Mouse (Mus musculus) CH12.LX (cell line): ENCODE measurements around the gene Gm20388. TPM values are rescaled to one million over a fixed set of nuclear protein-coding genes. Genes with fewer than 3 reads are reported as not detected.

Source experiments
- DNase-seq: peaks from one replicate; pipeline ENCODE4 v3.0.0-alpha.2; 2013; ENCODE audit errors: extremely low read depth
- H3K27ac ChIP-seq: 2 replicates; pipeline ENCODE4 v1.5.1; 2012; ENCODE audit warnings: low read depth, mild to moderate bottlenecking, control low read depth, moderate library complexity; ENCODE audit not compliant: insufficient read depth
- H3K27me3 ChIP-seq: replicated peaks from 2 replicates; pipeline ENCODE3; 2012; ENCODE audit warnings: inconsistent platforms
- H3K36me3 ChIP-seq, 2 experiments: replicated peaks in 1 of 2; 2 replicates each; pipeline versions ENCODE3 to v1.6.1; 2012; ENCODE audit warnings: inconsistent platforms in 1 of 2, low read length in 1 of 2, mild to moderate bottlenecking in 1 of 2, mixed read lengths in 1 of 2, moderate library complexity in 1 of 2; ENCODE audit not compliant: control insufficient read depth in 1 of 2, insufficient read depth in 1 of 2
- H3K4me1 ChIP-seq, 2 experiments: 2 replicates each; pipeline ENCODE4 v1.6.1; 2012; ENCODE audit warnings: inconsistent platforms in 1 of 2, moderate library complexity in 1 of 2; ENCODE audit not compliant: insufficient read depth in 2 of 2, control insufficient read depth in 1 of 2
- H3K4me2 ChIP-seq: 2 replicates; pipeline ENCODE4 v1.6.1; 2012; ENCODE audit warnings: low read depth, mild to moderate bottlenecking, control low read depth; ENCODE audit not compliant: poor library complexity, insufficient read depth, severe bottlenecking
- H3K4me3 ChIP-seq, 3 experiments: fragments of 150-350 bp in 1 of 3; sonication (generic) in 1 of 3; replicated peaks in 1 of 3; 2 replicates each; pipeline versions ENCODE3 to v1.5.1; 2011 to 2012; ENCODE audit warnings: low read depth in 2 of 3, low read length in 2 of 3, mild to moderate bottlenecking in 2 of 3, moderate library complexity in 2 of 3, control low read depth in 1 of 3, improper control_type of control experiment in 1 of 3, inconsistent platforms in 1 of 3, mixed read lengths in 1 of 3; ENCODE audit not compliant: poor library complexity in 1 of 3
- H3K79me2 ChIP-seq: replicated peaks from 2 replicates; pipeline ENCODE4 v1.6.1; 2012; ENCODE audit warnings: mild to moderate bottlenecking, moderate library complexity; ENCODE audit not compliant: control insufficient read depth, poor library complexity, insufficient read depth, severe bottlenecking; ENCODE audit errors: extremely low read depth
- H3K9ac ChIP-seq: 2 replicates; pipeline ENCODE4 v1.6.1; 2012; ENCODE audit warnings: low read depth, mild to moderate bottlenecking, control low read depth, moderate library complexity; ENCODE audit not compliant: insufficient read depth
- H3K9me3 ChIP-seq: replicated peaks from 2 replicates; pipeline ENCODE3; 2012; ENCODE audit warnings: low read length, inconsistent platforms, mixed read lengths
- BHLHE40 ChIP-seq: IDR thresholded peaks from 2 replicates; pipeline ENCODE4 v1.6.1; 2011; ENCODE audit warnings: mild to moderate bottlenecking, low read depth, low read length, improper control_type of control experiment
- CHD2 ChIP-seq: IDR thresholded peaks from 2 replicates; pipeline ENCODE4 v1.6.1; 2011; ENCODE audit warnings: low read length, improper control_type of control experiment
- ELF1 ChIP-seq: IDR thresholded peaks from 2 replicates; pipeline ENCODE4 v1.6.1; 2014; ENCODE audit warnings: low read depth, mild to moderate bottlenecking, inconsistent platforms, low read length, improper control_type of control experiment
- EP300 ChIP-seq: IDR thresholded peaks from 2 replicates; pipeline ENCODE4 v1.6.1; 2011; ENCODE audit warnings: low read length, improper control_type of control experiment
- GABPA ChIP-seq: IDR thresholded peaks from 2 replicates; pipeline ENCODE4 v1.6.1; 2012; ENCODE audit warnings: low read depth, low read length, improper control_type of control experiment, inconsistent platforms; ENCODE audit not compliant: insufficient replicate concordance
- HCFC1 ChIP-seq: IDR thresholded peaks from 2 replicates; pipeline ENCODE4 v1.6.1; 2012; ENCODE audit warnings: low read depth, mild to moderate bottlenecking, inconsistent platforms, low read length, improper control_type of control experiment
- IRF4 ChIP-seq: IDR thresholded peaks from 2 replicates; pipeline ENCODE4 v1.6.1; 2014; ENCODE audit warnings: low read depth, mild to moderate bottlenecking, inconsistent platforms, low read length, improper control_type of control experiment
- JUND ChIP-seq: conservative IDR thresholded peaks from 2 replicates; pipeline ENCODE4 v1.6.1; 2011; ENCODE audit warnings: low read depth, low read length, improper control_type of control experiment
- KAT2A ChIP-seq: IDR thresholded peaks from 2 replicates; pipeline ENCODE4 v1.6.1; 2012; ENCODE audit warnings: low read length, improper control_type of control experiment, inconsistent platforms; ENCODE audit not compliant: insufficient replicate concordance
- MAX ChIP-seq: IDR thresholded peaks from 2 replicates; pipeline ENCODE4 v1.6.1; 2011; ENCODE audit warnings: low read length, improper control_type of control experiment
- MAZ ChIP-seq: IDR thresholded peaks from 2 replicates; pipeline ENCODE4 v1.6.1; 2012; ENCODE audit warnings: low read depth, mild to moderate bottlenecking, inconsistent platforms, low read length, improper control_type of control experiment, moderate library complexity
- MXI1 ChIP-seq: IDR thresholded peaks from 2 replicates; pipeline ENCODE4 v1.6.1; 2011; ENCODE audit warnings: mild to moderate bottlenecking, low read depth, low read length, improper control_type of control experiment
- MYC ChIP-seq: IDR thresholded peaks from 2 replicates; pipeline ENCODE4 v1.6.1; 2011; ENCODE audit warnings: low read depth, mild to moderate bottlenecking, improper control_type of control experiment, low read length
- NELFE ChIP-seq: IDR thresholded peaks from 2 replicates; pipeline ENCODE4 v1.6.1; 2011; ENCODE audit warnings: low read depth, low read length, improper control_type of control experiment
- NRF1 ChIP-seq: IDR thresholded peaks from 2 replicates; pipeline ENCODE4 v1.6.1; 2014; ENCODE audit warnings: low read depth, mild to moderate bottlenecking, inconsistent platforms, low read length, improper control_type of control experiment, moderate library complexity
- POLR2A ChIP-seq: IDR thresholded peaks from 2 replicates; pipeline ENCODE4 v1.6.1; 2011; ENCODE audit warnings: low read depth, mild to moderate bottlenecking, improper control_type of control experiment, low read length
- RAD21 ChIP-seq: IDR thresholded peaks from 2 replicates; pipeline ENCODE4 v1.6.1; 2011; ENCODE audit warnings: low read depth, mild to moderate bottlenecking, low read length, improper control_type of control experiment, moderate library complexity
- RCOR1 ChIP-seq: conservative IDR thresholded peaks from 2 replicates; pipeline ENCODE4 v1.6.1; 2012; ENCODE audit warnings: low read depth, mild to moderate bottlenecking, inconsistent platforms, low read length, improper control_type of control experiment
- SIN3A ChIP-seq: IDR thresholded peaks from 2 replicates; pipeline ENCODE4 v1.6.1; 2012; ENCODE audit warnings: low read length, improper control_type of control experiment, inconsistent platforms
- TBP ChIP-seq: conservative IDR thresholded peaks from 2 replicates; pipeline ENCODE4 v1.6.1; 2011; ENCODE audit warnings: low read depth, low read length, improper control_type of control experiment
- TCF12 ChIP-seq: IDR thresholded peaks from 2 replicates; pipeline ENCODE4 v1.6.1; 2014; ENCODE audit warnings: low read depth, mild to moderate bottlenecking, inconsistent platforms, low read length, improper control_type of control experiment
- USF1 ChIP-seq: IDR thresholded peaks from 2 replicates; pipeline ENCODE4 v1.6.1; 2014; ENCODE audit warnings: low read depth, mild to moderate bottlenecking, inconsistent platforms, low read length, improper control_type of control experiment
- USF2 ChIP-seq: conservative IDR thresholded peaks from 2 replicates; pipeline ENCODE4 v1.6.1; 2011; ENCODE audit warnings: low read depth, low read length, improper control_type of control experiment
- ZKSCAN1 ChIP-seq: IDR thresholded peaks from 2 replicates; pipeline ENCODE4 v1.6.1; 2012; ENCODE audit warnings: low read depth, inconsistent platforms, low read length, improper control_type of control experiment, borderline replicate concordance
- ZNF384 ChIP-seq: IDR thresholded peaks from 2 replicates; pipeline ENCODE4 v1.6.1; 2012; ENCODE audit warnings: low read depth, low read length, improper control_type of control experiment, inconsistent platforms
- dilution Hi-C: fragments of 300-500 bp; cut with MboI; formaldehyde crosslinking; loops from 2 replicates; pipeline ENCODE4 v1.14.3; 2020; ENCODE audit warnings: low sequenced_read_pairs; ENCODE audit not compliant: extremely low pct_unique_long_range_greater_than_20kb, extremely low pct_ligation_motif_present
- in situ Hi-C: fragments of 300-500 bp; cut with MboI; formaldehyde crosslinking; loops from 3 replicates; pipeline ENCODE4 v1.14.3; 2019; ENCODE audit warnings: low sequenced_read_pairs, low pct_ligation_motif_present, low pct_unique_long_range_greater_than_20kb, mixed read lengths
- polyA plus RNA-seq: library from polyadenylated mRNA; unstranded; fragments of >175 nt; gene quantifications from 2 replicates; pipeline ENCODE4 v1.2.1, GENCODE M21; 2012; ENCODE audit warnings: low read depth; ENCODE audit not compliant: insufficient read length
- total RNA-seq, 2 experiments: library from RNA; depleted of rRNA; stranded (reverse); fragments of 300-350 nt in 1 of 2; fragments of >200 nt in 1 of 2; gene quantifications; 2 replicates each; pipeline ENCODE4 v1.2.3; 2012 to 2014

Gm20388 gene
- total and polyA plus RNA-seq, 3 experiments: 14.8 to 26.3 (median 22.2) TPM

DNA sequence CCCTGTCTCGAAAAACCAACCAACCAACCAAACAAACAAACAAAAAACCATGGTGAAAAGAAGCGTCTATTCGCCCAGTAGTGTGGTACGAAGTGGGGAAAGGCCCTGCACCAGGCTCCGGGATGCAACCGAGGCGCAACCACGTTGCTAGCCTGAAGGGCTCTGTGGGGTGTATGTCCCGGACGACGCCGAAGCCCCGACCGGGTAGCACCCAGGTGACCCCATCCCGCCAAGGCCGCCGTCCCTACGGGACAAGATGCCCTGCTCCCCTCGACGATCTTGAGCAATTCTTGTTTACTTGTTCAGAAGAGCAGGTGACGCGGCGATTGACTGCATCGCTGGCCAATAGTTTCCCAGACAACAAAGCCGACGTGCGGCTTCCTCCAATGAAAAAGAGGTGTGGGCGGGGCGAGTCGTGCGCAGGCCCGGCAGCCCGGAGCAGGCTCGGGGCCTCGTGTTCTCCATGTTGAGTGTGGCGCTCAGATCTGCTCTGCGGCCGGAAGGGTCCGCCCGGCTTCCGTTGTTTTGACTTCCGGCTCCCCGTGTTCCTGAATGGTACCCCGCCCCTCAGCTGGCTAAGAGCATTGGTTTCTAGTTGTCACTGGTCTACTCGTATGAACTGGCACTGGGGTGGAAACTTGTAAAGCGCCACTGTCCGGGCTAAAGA is 1674.7 kb downstream of the Gm20388 start:
- H3K27ac ChIP-seq: no peak overlapping the region
- no peaks in the 10 kb centered on the region for H3K36me3 ChIP-seq
- peak; percentile 98 for DNase-seq
- H3K9ac ChIP-seq: peak overlapping the region; percentile 56
- H3K27me3 ChIP-seq: peaks cover 9% of the 10 kb centered on the region
- peak overlapping the region; percentile 85; the same call in 1 of the 2 replicates for H3K4me2 ChIP-seq
- H3K79me2 ChIP-seq: no peaks in the 10 kb centered on the region
- H3K4me3 ChIP-seq: peak overlapping the region; percentile 60 to 82 (median 70)
- TF ChIP-seq IRF4: no peak
- TF ChIP-seq ZNF384: no peak
- peak; percentile 54 for TF ChIP-seq USF2
- TF ChIP-seq HCFC1: peak; percentile 100
- TF ChIP-seq TBP: 0 out of 2 replicates have a peak, but pooled peaks have one; percentile 43
- peak; percentile 66 for TF ChIP-seq POLR2A
- TF ChIP-seq USF1: peak; percentile 69
- no peak for TF ChIP-seq RAD21
- no peak for TF ChIP-seq EP300
- peak; percentile 85 for TF ChIP-seq MAZ
- peak; percentile 75; the same call in 1 of the 2 replicates for TF ChIP-seq MYC
- peak; percentile 99 for TF ChIP-seq ELF1
- peak; percentile 94 for TF ChIP-seq SIN3A
- TF ChIP-seq TCF12: peak; percentile 48
- TF ChIP-seq NRF1: peak; percentile 96
- TF ChIP-seq RCOR1: peak; percentile 90; the same call in 1 of the 2 replicates
- TF ChIP-seq ZKSCAN1: no peak
- TF ChIP-seq GABPA: peak; percentile 44; the same call in 1 of the 2 replicates
- peak; percentile 14 for TF ChIP-seq MAX
- peak; percentile 47; the same call in 1 of the 2 replicates for TF ChIP-seq BHLHE40
- peak; percentile 91; the same call in 1 of the 2 replicates for TF ChIP-seq KAT2A
- TF ChIP-seq NELFE: peak; percentile 58; the same call in 1 of the 2 replicates
- peak; percentile 80 for TF ChIP-seq MXI1
- no peak for TF ChIP-seq JUND
- peak; percentile 96 for TF ChIP-seq CHD2
- in situ Hi-C loops (loop anchor here (10.0 to 25.0 kb wide), 2 partner anchors 360 to 852 kb away; partner anchors contain the start of genes Banp, Car5a, Cyba and Mvd), dilution Hi-C loops (no loop called here)
- H3K9me3 ChIP-seq: no peaks in the 10 kb centered on the region
- H3K4me1 ChIP-seq: peaks cover 15 to 32% of the 10 kb centered on the region in 2 experiments
